Mouse (Mus musculus) liver, adult 2 months (tissue): ENCODE data around the gene Nmnat1.

Experiments used
- CTCF ChIP-seq: fragments of 200-500 bp; IDR thresholded peaks from 2 replicates; pipeline ENCODE4 v1.5.1; 2011; ENCODE audit warnings: low read depth, low read length, control low read depth
- POLR2A ChIP-seq: fragments of 200-500 bp; IDR thresholded peaks from 2 replicates; pipeline ENCODE4 v1.6.1; 2011; ENCODE audit warnings: low read length, control low read depth; ENCODE audit not compliant: insufficient read depth; ENCODE audit errors: extremely low read depth

DNA sequence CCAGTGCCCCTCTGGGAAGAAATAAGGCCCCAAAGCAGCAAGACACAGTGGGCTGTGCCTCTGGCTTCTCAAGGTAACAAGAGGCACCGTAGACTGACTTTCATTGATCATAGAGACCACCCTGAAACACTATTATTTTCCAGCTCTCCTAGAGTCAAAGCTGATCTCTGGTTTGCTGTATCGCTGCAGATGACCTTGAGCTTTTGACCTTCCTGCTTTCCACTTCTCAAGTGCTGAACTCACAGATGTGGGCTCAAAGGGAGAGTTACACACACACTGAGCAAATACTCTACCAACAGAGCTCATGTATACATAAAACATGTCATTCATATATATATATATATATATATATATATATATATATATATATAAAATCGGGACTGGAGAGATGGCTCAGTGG lies 34.4 kb downstream of the Nmnat1 start:
- TF ChIP-seq CTCF (no peak), POLR2A (no peak)
